Mouse (Mus musculus) kidney, postnatal 14 days (tissue): Measurements from ENCODE around the gene Hist1h2ao.
A peak's percentile ranks its signal among the peaks of the same experiment; 100 is the strongest.
"Not testable (repeated sequence)": the region's sequence is repeated elsewhere in the genome, so short reads cannot be mapped to it uniquely, and the experiment has no call there.

ENCODE experiments used
- DNase-seq: peaks from one replicate; pipeline ENCODE4 v3.0.0; 2022; ENCODE audit warnings: mixed read lengths

The Hist1h2ao gene

GRCm38 (mm10) chr13:21811539-21811938 is 1.3 kb downstream of the Hist1h2ao start, which contains the start of gene Hist1h4m:
Gene Hist1h4m (plus strand): TSS chr13:21811746.
- peak; percentile 44 for DNase-seq

GRCm38 (mm10) chr13:21812092-21812491 is 1.8 kb downstream of the Hist1h2ao start:
- DNase-seq = not testable (repeated sequence)

GRCm38 (mm10) chr13:21820082-21820890 is 10.0 kb downstream of the Hist1h2ao start:
- DNase-seq = not testable (repeated sequence)

GRCm38 (mm10) chr13:21828511-21828910 is 18.2 kb downstream of the Hist1h2ao start:
- no peak for DNase-seq

GRCm38 (mm10) chr13:21830344-21830743 is 20.1 kb downstream of the Hist1h2ao start:
- no peak for DNase-seq

GRCm38 (mm10) chr13:21831418-21832394 is 21.4 kb downstream of the Hist1h2ao start, which contains the start of gene Hist1h4n:
Gene Hist1h4n (minus strand): TSS chr13:21832196.
- peak; percentile 27 for DNase-seq

- DNase-seq = not testable (repeated sequence)
Observed at GRCm38 (mm10) chr13:21833461-21833860, 23.2 kb downstream of the Hist1h2ao start, which contains the start of the genes Hist1h2ap and Hist1h2br. Gene Hist1h2ap (minus strand): TSS chr13:21833507. Gene Hist1h2br (plus strand): TSS chr13:21833743.

- not testable (repeated sequence) for DNase-seq
Observed at GRCm38 (mm10) chr13:21840508-21840907, 30.2 kb downstream of the Hist1h2ao start.

GRCm38 (mm10) chr13:21846356-21846755 is 36.1 kb downstream of the Hist1h2ao start:
- not testable (repeated sequence) for DNase-seq

- DNase-seq = no peak
Observed at GRCm38 (mm10) chr13:21847883-21848282, 37.6 kb downstream of the Hist1h2ao start.

GRCm38 (mm10) chr13:21850696-21851095 is 40.4 kb downstream of the Hist1h2ao start:
- not testable (repeated sequence) for DNase-seq

- DNase-seq = peak; percentile 15
Observed at GRCm38 (mm10) chr13:21852215-21852945, 42.1 kb downstream of the Hist1h2ao start.

- peak; percentile 37 for DNase-seq
Observed at GRCm38 (mm10) chr13:21855146-21855545, 44.9 kb downstream of the Hist1h2ao start.

GRCm38 (mm10) chr13:21855698-21856162 is 45.5 kb downstream of the Hist1h2ao start:
- DNase-seq = peak; percentile 11
